Mouse (Mus musculus): ENCODE results near the gene Gpkow.
"Not testable (repeated sequence)": the region's sequence is repeated elsewhere in the genome, so short reads cannot be mapped to it uniquely, and the experiment has no call there.

Gpkow gene

GRCm38 (mm10) chrX:7750432-7751116 is 53.6 kb downstream of the Gpkow start, which contains the start of gene Ccdc120:
Gene Ccdc120 (minus strand): TSS chrX:7750905.
- peak; percentile 88 for DNase-seq

- not testable (repeated sequence) for DNase-seq
These were observed 56.7 kb downstream of the Gpkow start for GRCm38 (mm10) chrX:7753627-7754026.
